Mouse (Mus musculus) stomach, embryonic 15.5 days (tissue): ENCODE results near the gene Rdh19. TPM values are rescaled to one million over a fixed set of nuclear protein-coding genes. Genes with fewer than 3 reads are reported as not detected.

ENCODE experiments used
- ATAC-seq: fragments of 200-750 bp; cut with Nextera tagmentation; 2 replicates; pipeline ENCODE4 v1.8.0; 2017; ENCODE audit warnings: low read depth, moderate number of reproducible peaks, moderate TSS enrichment; ENCODE audit not compliant: insufficient read depth, low FRiP score
- H3K27ac ChIP-seq: fragments of 300-500 bp; sonication (generic); 2 replicates; pipeline ENCODE4 v1.5.1; 2015; ENCODE audit warnings: mild to moderate bottlenecking, inconsistent platforms
- H3K27me3 ChIP-seq: fragments of 300-500 bp; sonication (generic); replicated peaks from 2 replicates; pipeline ENCODE4 v1.6.1; 2015; ENCODE audit warnings: inconsistent platforms
- H3K36me3 ChIP-seq: fragments of 300-500 bp; sonication (generic); 2 replicates; pipeline ENCODE4 v1.6.1; 2015; ENCODE audit warnings: inconsistent platforms
- H3K4me1 ChIP-seq: fragments of 300-500 bp; sonication (generic); 2 replicates; pipeline ENCODE4 v1.6.1; 2015; ENCODE audit warnings: inconsistent platforms
- H3K4me2 ChIP-seq: fragments of 300-500 bp; sonication (generic); 2 replicates; pipeline ENCODE4 v1.6.1; 2015; ENCODE audit warnings: mild to moderate bottlenecking, inconsistent platforms
- H3K4me3 ChIP-seq: fragments of 300-500 bp; sonication (generic); replicated peaks from 2 replicates; pipeline ENCODE4 v1.5.1; 2015; ENCODE audit warnings: inconsistent platforms
- H3K9ac ChIP-seq: fragments of 300-500 bp; sonication (generic); 2 replicates; pipeline ENCODE4 v1.6.1; 2015; ENCODE audit warnings: inconsistent platforms
- H3K9me3 ChIP-seq: fragments of 300-500 bp; sonication (generic); 2 replicates; pipeline ENCODE4 v1.6.1; 2016; ENCODE audit warnings: inconsistent platforms
- WGBS: fragments of 180-500 bp; shearing (Covaris S2); methylation state at CpG from one replicate; pipeline ENCODE4 v1.1.7; 2015; 5-methylcytosine and 5-hydroxymethylcytosine counted together
- polyA plus RNA-seq: library from polyadenylated mRNA; unstranded; fragments of >200 nt; fragmentation: Nextera tagmentation; extraction: Ambion mirVana; gene quantifications from 2 replicates; pipeline ENCODE4 v1.2.1, GENCODE M21; 2015

Rdh19 gene
- polyA plus RNA-seq, 1 experiment from 2014 or later = not detected

- WGBS = 78% methylated on average over 2 of the region's 2 CpGs
- Histone ChIP-seq H3K9ac (no peak overlapping the region), H3K27me3 (no peaks in the 10 kb centered on the region), H3K27ac (no peak overlapping the region), H3K4me2 (no peak overlapping the region), H3K36me3 (no peaks in the 10 kb centered on the region), H3K4me3 (no peak overlapping the region), H3K4me1 (peaks cover 7% of the 10 kb centered on the region; the same call in 1 of the 2 replicates), H3K9me3 (no peaks in the 10 kb centered on the region)
- no peak for ATAC-seq
Observed at GRCm38 (mm10) chr10:127906138-127906537, 56.4 kb downstream of the Rdh19 start.

GRCm38 (mm10) chr10:127907386-127907951 lies 57.7 kb downstream of the Rdh19 start:
- no peak for ATAC-seq
- Histone ChIP-seq H3K27ac (no peak overlapping the region), H3K9ac (no peak overlapping the region), H3K36me3 (no peaks in the 10 kb centered on the region), H3K4me3 (no peak overlapping the region), H3K27me3 (no peaks in the 10 kb centered on the region), H3K4me1 (peaks cover 7% of the 10 kb centered on the region; the same call in 1 of the 2 replicates), H3K4me2 (no peak overlapping the region), H3K9me3 (no peaks in the 10 kb centered on the region)

Other genes with a start within 250 kb of the Rdh19 start
- 77.0 and 87.0 TPM in 2 replicates for gene Lrp1, start 228.8 kb upstream of the Rdh19 start, polyA plus RNA-seq
- 35.0 and 37.1 TPM in 2 replicates for gene Stat6, start 206.9 kb upstream of the Rdh19 start, polyA plus RNA-seq
- 7.8 and 8.6 TPM in 2 replicates for gene Nemp1, start 183.0 kb upstream of the Rdh19 start, polyA plus RNA-seq
- gene Nab2, start 181.4 kb upstream of the Rdh19 start, polyA plus RNA-seq = 10.8 and 13.3 TPM in 2 replicates
- 15.3 and 17.1 TPM in 2 replicates for gene Myo1a, start 144.8 kb upstream of the Rdh19 start, polyA plus RNA-seq
- 2.7 and 4.4 TPM in 2 replicates for gene Tac2, start 125.5 kb upstream of the Rdh19 start, polyA plus RNA-seq
- gene Zbtb39, start 110.4 kb upstream of the Rdh19 start, polyA plus RNA-seq = 2.5 and 3.0 TPM in 2 replicates
- 2.4 and 2.9 TPM in 2 replicates for gene Gpr182, start 98.2 kb upstream of the Rdh19 start, polyA plus RNA-seq
- gene Rdh1, start 90.2 kb upstream of the Rdh19 start, polyA plus RNA-seq = 0.03 TPM in 1 of 2 replicates, not detected in the other
- not detected in 2 replicates for gene Rdh16f1, start 90.1 kb upstream of the Rdh19 start, polyA plus RNA-seq
- 0.10 and 0.18 TPM in 2 replicates for gene Rdh9, start 73.5 kb upstream of the Rdh19 start, polyA plus RNA-seq
- not detected in 2 replicates for gene Rdh16, start 48.8 kb upstream of the Rdh19 start, polyA plus RNA-seq
- gene Rdh16f2, start 16.5 kb downstream of the Rdh19 start, polyA plus RNA-seq = not detected in 2 replicates
- gene Rdh7, start 38.9 kb downstream of the Rdh19 start, polyA plus RNA-seq = 0.35 and 0.37 TPM in 2 replicates
- 0.85 and 1.2 TPM in 2 replicates for gene Sdr9c7, start 48.6 kb downstream of the Rdh19 start, polyA plus RNA-seq
- not detected in 2 replicates for gene Hsd17b6, start 157.7 kb downstream of the Rdh19 start, polyA plus RNA-seq
- gene Prim1, start 165.2 kb downstream of the Rdh19 start, polyA plus RNA-seq = 69.9 and 75.1 TPM in 2 replicates
- gene Naca, start 185.6 kb downstream of the Rdh19 start, polyA plus RNA-seq = 639 and 789 TPM in 2 replicates
- gene Ptges3, start 209.0 kb downstream of the Rdh19 start, polyA plus RNA-seq = 522 and 529 TPM in 2 replicates
- gene Atp5b, start 233.3 kb downstream of the Rdh19 start, polyA plus RNA-seq = 2,393 and 2,495 TPM in 2 replicates
- gene Baz2a, start 241.6 kb downstream of the Rdh19 start, polyA plus RNA-seq = 10.1 and 11.7 TPM in 2 replicates